Mouse (Mus musculus): Measurements from ENCODE around the gene 1810062G17Rik. TPM values are rescaled to one million over a fixed set of nuclear protein-coding genes. Genes with fewer than 3 reads are reported as not detected.

The 1810062G17Rik gene
- polyA plus RNA-seq, 2 experiments from 2014 or later = 0.59 to 2.4 TPM

GRCm38 (mm10) chr3:36511491-36511890 is 35.8 kb downstream of the 1810062G17Rik start:
- no peak for ATAC-seq

- ATAC-seq = no peak
These were observed 40.5 kb downstream of the 1810062G17Rik start for GRCm38 (mm10) chr3:36516196-36516595.

- no peak for ATAC-seq
These were observed 45.6 kb downstream of the 1810062G17Rik start, which contains the start of gene Gm11549 for GRCm38 (mm10) chr3:36521073-36522060. TSS of gene Gm11549 (minus strand) at chr3:36521813.

- no peak for ATAC-seq
These were observed 46.4 kb downstream of the 1810062G17Rik start for GRCm38 (mm10) chr3:36522137-36522536.

- ATAC-seq = no peak
These were observed 48.7 kb downstream of the 1810062G17Rik start for GRCm38 (mm10) chr3:36524466-36524865.

- ATAC-seq = no peak
These were observed 54.6 kb downstream of the 1810062G17Rik start for GRCm38 (mm10) chr3:36530345-36530744.

GRCm38 (mm10) chr3:36530781-36531180 is 55.0 kb downstream of the 1810062G17Rik start:
- no peak for ATAC-seq

GRCm38 (mm10) chr3:36531242-36531641 is 55.5 kb downstream of the 1810062G17Rik start:
- ATAC-seq = no peak

Other genes with a start within 250 kb of the 1810062G17Rik start
- gene Anxa5, start within 50 bp of the 1810062G17Rik start, polyA plus RNA-seq (2017; shearing (Covaris generic)) = 100 to 1,000 TPM; 135 to 153 TPM
- not detected for gene Gm11549, start 45.9 kb downstream of the 1810062G17Rik start, polyA plus RNA-seq (2017; shearing (Covaris generic))
- 10 to 100 TPM; 48.1 to 54.1 TPM for gene Exosc9, start 76.7 kb downstream of the 1810062G17Rik start, polyA plus RNA-seq (2017; shearing (Covaris generic))
- 10 to 100 TPM; 14.7 to 15.1 TPM for gene Ccna2, start 96.2 kb downstream of the 1810062G17Rik start, polyA plus RNA-seq (2017; shearing (Covaris generic))
- gene Bbs7, start 137.5 kb downstream of the 1810062G17Rik start, polyA plus RNA-seq (2017; shearing (Covaris generic)) = under 1 TPM in 1 of 2 experiments, not detected in 1; 0.17 TPM
- gene Trpc3, start 214.2 kb downstream of the 1810062G17Rik start, polyA plus RNA-seq (2017; shearing (Covaris generic)) = 1 to 10 TPM in 1 of 2 experiments, not detected in 1; 1.3 TPM

Data from activated CD4-positive, CD25-positive, alpha-beta regulatory T cell, adult 4 months (primary cell).